Mouse (Mus musculus) megakaryocyte, embryonic 14.5 days (primary cell): ENCODE measurements around the gene Anapc4. TPM values are rescaled to one million over a fixed set of nuclear protein-coding genes. Genes with fewer than 3 reads are reported as not detected.
A peak's percentile ranks its signal among the peaks of the same experiment; 100 is the strongest.

ENCODE experiments used
- H3K27me3 ChIP-seq: replicated peaks from 2 replicates; pipeline ENCODE3; 2012; ENCODE audit warnings: inconsistent platforms
- H3K36me3 ChIP-seq: replicated peaks from 2 replicates; pipeline ENCODE3; 2012; ENCODE audit warnings: low read length, inconsistent platforms, mixed read lengths
- H3K4me1 ChIP-seq: 2 replicates; pipeline ENCODE4 v1.6.1; 2012; ENCODE audit warnings: inconsistent platforms
- H3K4me3 ChIP-seq: replicated peaks from 2 replicates; pipeline ENCODE3; 2012; ENCODE audit warnings: moderate library complexity, mild to moderate bottlenecking, inconsistent platforms
- H3K9me3 ChIP-seq: 2 replicates; pipeline ENCODE4 v1.6.1; 2012; ENCODE audit warnings: inconsistent platforms
- FLI1 ChIP-seq: IDR thresholded peaks from 2 replicates; pipeline ENCODE4 v1.6.1; 2012; ENCODE audit warnings: low read length, inconsistent platforms, mixed read lengths
- GATA1 ChIP-seq: IDR thresholded peaks from 3 replicates; pipeline ENCODE4 v1.6.1; 2012; ENCODE audit warnings: mixed read lengths, low read length, inconsistent platforms, borderline replicate concordance
- polyA plus RNA-seq: library from polyadenylated mRNA; stranded (reverse); fragments of >175 nt; gene quantifications from 2 replicates; pipeline ENCODE4 v1.2.3, GENCODE M21; 2012; ENCODE audit warnings: low replicate concordance; ENCODE audit not compliant: insufficient read depth

Gene Anapc4
- polyA plus RNA-seq: 2.4 and 4.8 TPM in 2 replicates

DNA sequence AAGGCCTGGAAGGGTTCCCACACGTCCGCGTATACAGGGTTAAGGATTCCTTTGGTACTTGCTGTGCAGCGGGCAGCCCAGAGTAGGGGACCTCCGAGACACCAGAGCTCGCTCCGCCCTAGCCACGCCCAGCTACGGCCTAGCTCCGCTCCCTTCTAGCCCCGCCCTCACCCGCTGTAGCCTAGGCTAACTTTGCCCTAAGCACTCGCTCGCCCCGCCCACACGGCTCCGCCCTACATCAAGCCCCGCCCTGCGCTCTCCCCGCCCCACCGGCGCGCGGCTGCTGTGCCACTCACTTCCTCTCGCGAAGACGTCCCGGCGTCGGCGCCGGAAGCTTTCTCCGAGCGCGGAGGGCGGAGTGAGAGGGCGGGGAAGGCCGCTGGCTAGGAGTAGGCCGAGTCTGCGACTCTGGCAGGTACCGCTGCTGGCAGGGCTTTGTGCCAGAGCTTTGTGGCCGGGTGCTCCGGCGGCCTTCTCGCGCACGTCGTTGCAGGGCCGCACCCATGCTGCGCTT is at the start of gene Anapc4:
Gene Anapc4 (plus strand): TSS at position 252 of the 514 bp plus-strand sequence.
- TF ChIP-seq GATA1 (no peak), FLI1 (no peak)

DNA sequence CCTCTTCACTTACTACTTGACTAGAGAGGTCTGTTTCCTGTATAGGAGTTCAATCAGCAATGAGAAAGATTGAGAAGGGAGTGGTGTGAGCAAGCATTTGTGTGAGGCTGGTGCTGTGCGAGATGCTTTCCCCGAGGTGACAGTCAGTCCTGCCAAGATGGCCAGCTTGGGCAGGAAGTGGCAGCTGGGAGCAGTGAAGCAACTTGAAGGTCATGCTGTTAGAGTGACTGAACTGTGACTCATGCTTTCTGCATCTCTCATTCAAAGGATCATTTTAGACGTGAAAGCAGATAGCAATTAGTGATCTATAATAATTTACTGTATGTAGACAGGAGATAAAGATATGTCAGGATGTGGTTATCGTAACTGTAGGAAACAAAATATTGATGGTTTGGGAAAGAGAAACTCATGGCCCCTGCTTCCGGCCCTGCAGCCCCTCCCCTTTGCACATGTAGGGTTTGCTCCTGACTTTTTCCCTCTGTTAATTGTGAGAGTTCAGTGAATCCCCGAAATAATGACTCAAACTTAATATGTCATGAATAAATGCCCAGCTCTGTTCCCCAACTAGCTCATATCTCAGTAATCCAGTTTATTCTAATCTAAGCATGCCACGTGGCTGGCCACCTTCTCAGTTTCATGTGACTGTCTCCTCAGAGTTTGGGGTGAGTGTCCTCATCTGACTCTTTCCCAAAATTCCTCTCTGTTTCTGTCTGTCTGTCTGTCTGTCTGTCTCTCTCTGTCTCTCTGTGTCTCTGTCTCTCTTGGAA is 47.1 kb upstream of the Anapc4 start:
- H3K36me3 ChIP-seq: peaks cover 58% of the 10 kb centered on the region
- no peaks in the 10 kb centered on the region for H3K9me3 ChIP-seq
- H3K4me3 ChIP-seq: peak overlapping the region; percentile 80
- H3K4me1 ChIP-seq: peaks cover 24% of the 10 kb centered on the region
- H3K27me3 ChIP-seq: no peaks in the 10 kb centered on the region
- TF ChIP-seq GATA1 (no peak), FLI1 (no peak)

More for the DNA sequence above, at the start of gene Anapc4:
- Histone ChIP-seq H3K36me3 (peaks cover 29% of the 10 kb centered on the region), H3K4me3 (peak within 1 kb of the TSS; percentile 95), H3K27me3 (no peaks in the 10 kb centered on the region), H3K9me3 (0 out of 2 replicates have a peak, but pooled peaks cover 4% of the 10 kb centered on the region), H3K4me1 (peaks cover 33% of the 10 kb centered on the region)

DNA sequence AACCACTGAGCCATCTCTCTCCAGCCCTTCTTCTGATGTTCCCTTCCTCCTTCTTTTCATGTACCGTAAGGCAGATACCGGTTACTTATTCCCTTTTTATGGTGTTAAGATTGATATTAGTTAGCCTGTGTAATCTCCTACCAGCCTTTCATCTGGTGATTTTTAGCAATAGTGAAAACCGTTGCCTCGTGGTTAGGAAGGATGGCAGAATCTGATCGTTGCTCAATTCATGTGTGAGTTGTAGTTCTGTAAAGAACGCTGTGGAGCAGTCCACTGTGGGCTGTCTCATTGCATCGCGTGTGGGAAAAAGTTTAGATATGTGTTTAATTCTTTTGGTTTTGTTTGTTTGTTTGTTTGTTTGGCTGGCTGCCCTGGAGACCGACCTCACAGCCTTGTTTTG is 40.6 kb upstream of the Anapc4 start:
- Histone ChIP-seq H3K27me3 (no peaks in the 10 kb centered on the region), H3K9me3 (no peaks in the 10 kb centered on the region), H3K4me3 (no peak overlapping the region), H3K36me3 (peaks cover 91% of the 10 kb centered on the region), H3K4me1 (peaks cover 12% of the 10 kb centered on the region)
- TF ChIP-seq FLI1 (no peak), GATA1 (no peak)

DNA sequence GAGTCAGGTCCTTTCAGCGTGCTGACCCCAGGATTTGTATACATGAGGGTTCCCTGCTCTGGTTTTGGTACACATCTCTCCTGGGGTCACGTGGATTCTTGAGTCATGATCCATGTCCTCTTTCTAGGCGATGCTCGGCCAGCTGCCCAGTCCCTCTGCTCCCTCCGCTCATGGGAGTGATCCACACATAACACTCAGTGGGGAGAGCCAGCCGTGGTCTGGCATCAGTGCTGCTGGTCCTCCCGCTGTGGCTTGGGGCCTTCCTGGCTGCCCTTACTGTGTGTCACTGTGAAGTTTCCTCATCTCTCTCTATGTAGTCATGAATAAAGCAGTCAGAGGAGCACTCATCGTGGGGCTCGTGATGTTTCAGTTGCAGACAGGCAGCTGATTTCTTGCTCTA is 39.7 kb upstream of the Anapc4 start:
- TF ChIP-seq FLI1: no peak
- TF ChIP-seq GATA1: no peak
- Histone ChIP-seq H3K36me3 (peaks cover 91% of the 10 kb centered on the region), H3K4me1 (peaks cover 12% of the 10 kb centered on the region), H3K4me3 (no peak overlapping the region), H3K27me3 (no peaks in the 10 kb centered on the region), H3K9me3 (no peaks in the 10 kb centered on the region)

DNA sequence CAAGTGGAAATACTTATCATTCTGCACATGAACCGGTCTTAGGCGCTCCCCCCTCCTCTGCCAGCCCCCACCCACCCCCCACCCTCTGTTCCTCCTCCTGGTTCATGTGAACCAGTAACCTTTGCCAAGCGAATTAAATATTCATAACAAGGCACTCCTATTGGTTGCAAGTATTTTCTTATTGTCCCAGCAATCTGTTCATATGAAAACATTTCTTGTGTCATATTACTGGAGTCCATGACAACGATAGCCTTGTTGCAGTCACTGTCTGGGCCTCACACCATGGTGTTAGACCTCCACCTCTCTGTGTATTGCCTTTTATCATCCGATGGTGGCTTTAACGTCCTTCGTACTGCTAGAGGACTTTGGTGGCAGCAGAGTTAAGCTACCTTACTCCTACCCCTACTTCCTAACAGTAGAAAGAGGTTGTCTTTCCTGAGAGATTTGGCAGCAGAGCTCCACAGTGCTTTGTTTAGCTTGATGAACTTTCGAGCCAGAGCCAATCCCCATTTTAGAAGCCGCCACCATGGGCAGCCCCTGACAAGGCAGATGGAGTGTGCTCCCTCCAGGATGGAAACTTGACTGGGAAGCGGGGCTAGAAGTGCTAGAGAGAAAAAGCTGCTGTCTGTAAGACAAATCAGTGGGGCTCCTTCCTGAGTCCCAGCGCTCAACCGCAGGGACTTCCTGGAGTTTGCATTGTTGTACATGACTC is 34.4 kb upstream of the Anapc4 start:
- TF ChIP-seq FLI1 (no peak), GATA1 (no peak)
- H3K4me1 ChIP-seq: no peaks in the 10 kb centered on the region; the same call in 1 of the 2 replicates
- H3K9me3 ChIP-seq: no peaks in the 10 kb centered on the region; the same call in 1 of the 2 replicates
- H3K4me3 ChIP-seq: no peak overlapping the region
- peaks cover 82% of the 10 kb centered on the region for H3K36me3 ChIP-seq
- no peaks in the 10 kb centered on the region for H3K27me3 ChIP-seq

DNA sequence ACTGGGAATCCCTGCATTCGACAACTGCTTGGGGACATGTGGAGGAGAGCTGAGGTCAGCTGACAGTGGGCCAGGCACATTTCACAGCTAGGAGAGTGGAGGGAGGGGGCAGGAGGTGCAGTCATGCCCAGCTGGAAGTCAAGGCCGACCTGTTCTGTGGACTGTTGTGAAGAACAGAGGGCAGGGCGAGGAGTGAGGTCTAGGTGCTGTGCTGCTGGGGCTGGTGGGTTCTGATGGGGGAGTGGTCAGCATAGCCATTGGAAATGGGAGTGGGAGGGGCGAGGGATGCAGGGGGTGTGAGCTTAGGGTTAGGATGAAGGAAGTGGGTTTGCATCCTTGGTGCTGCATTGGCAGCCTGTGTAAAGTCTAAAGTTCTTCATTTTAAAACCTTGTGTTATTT is 28.0 kb upstream of the Anapc4 start:
- no peak overlapping the region for H3K4me3 ChIP-seq
- no peaks in the 10 kb centered on the region for H3K9me3 ChIP-seq
- H3K27me3 ChIP-seq: no peaks in the 10 kb centered on the region
- no peak for TF ChIP-seq GATA1
- no peak for TF ChIP-seq FLI1
- peaks cover 9% of the 10 kb centered on the region for H3K4me1 ChIP-seq
- H3K36me3 ChIP-seq: peaks cover 84% of the 10 kb centered on the region

DNA sequence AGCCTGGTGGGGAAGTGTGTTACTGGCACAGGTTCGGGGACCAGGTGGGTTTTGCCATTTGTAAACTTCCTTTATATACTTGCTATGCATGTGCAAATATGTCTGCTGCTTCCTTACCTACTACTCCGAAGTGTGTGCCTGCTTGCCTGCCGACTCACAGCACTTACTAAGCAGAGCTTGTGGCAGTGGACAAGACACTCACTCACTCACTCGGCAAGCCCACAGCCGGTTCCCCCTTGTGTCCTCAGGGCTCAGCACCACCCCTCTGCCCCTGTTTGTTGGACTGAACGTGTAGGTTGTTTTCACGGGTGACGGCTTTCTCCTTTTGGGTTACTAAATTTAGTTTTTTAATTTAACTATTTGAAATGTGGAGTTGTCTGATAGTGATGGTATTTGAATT is 27.5 kb upstream of the Anapc4 start:
- peaks cover 9% of the 10 kb centered on the region for H3K4me1 ChIP-seq
- no peaks in the 10 kb centered on the region for H3K27me3 ChIP-seq
- no peak overlapping the region for H3K4me3 ChIP-seq
- no peak for TF ChIP-seq GATA1
- no peak for TF ChIP-seq FLI1
- H3K9me3 ChIP-seq: no peaks in the 10 kb centered on the region
- peaks cover 84% of the 10 kb centered on the region for H3K36me3 ChIP-seq

DNA sequence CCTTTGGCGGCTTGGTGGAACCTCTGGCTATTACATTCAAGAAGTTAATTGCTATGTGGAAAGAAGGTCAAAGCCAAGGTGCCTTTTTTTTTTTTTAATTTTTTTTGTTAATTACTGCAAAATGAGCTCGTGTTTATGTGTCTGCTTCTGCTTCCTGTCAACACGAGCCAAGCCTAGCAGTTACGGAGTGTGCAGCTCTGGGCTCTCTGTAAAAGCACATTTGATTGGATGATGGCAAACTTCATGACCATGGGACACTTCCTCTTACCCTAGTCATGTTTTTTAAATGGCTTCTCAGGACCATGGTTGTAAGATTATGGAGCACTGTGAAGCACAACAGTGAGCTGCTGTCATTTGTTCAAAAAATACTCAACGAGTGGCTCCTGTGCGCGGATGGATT is 26.8 kb upstream of the Anapc4 start:
- TF ChIP-seq FLI1 (no peak), GATA1 (no peak)
- Histone ChIP-seq H3K36me3 (peaks cover 83% of the 10 kb centered on the region), H3K4me1 (peaks cover 9% of the 10 kb centered on the region), H3K4me3 (no peak overlapping the region), H3K9me3 (no peaks in the 10 kb centered on the region), H3K27me3 (no peaks in the 10 kb centered on the region)

DNA sequence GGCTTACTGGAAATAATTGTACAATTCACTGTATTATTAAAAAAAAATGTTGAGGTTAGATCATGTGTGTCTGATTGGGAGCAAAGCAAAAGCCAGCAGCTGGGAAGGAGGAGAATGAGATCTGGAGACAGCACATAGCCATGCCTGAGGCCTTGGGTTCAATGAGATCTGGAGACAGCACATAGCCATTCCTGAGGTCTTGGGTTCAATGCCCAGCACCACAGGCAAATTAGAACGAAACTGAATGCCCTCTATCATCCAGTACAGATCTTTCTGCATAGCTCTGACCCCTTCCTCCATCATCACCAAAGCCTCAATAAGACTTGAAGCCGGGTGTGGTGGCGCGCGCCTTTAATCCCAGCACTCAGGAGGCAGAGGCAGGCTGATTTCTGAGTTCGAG is 23.4 kb upstream of the Anapc4 start:
- H3K27me3 ChIP-seq: no peaks in the 10 kb centered on the region
- H3K4me1 ChIP-seq: peaks cover 9% of the 10 kb centered on the region
- no peak overlapping the region for H3K4me3 ChIP-seq
- H3K36me3 ChIP-seq: peaks cover 87% of the 10 kb centered on the region
- no peak for TF ChIP-seq GATA1
- no peak for TF ChIP-seq FLI1
- no peaks in the 10 kb centered on the region for H3K9me3 ChIP-seq

DNA sequence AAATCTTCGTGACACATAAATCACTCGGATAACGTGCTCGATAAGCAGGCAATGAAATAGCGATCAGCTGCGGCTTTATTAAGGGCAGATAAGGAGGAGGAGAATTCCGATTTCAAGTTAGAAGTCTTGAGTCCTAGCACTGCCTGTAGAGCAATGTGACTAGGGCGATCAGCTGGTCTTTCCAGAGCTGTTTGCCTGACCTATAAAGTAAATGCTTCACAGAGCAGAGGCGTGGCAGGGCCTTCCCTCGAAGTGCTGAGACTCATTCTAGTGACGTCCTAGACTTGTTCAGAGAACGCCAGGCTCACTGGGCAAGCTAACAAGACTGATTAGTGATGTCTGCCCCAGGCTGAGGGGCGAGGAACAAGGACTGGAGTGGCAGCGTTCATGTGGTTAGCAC is 22.8 kb upstream of the Anapc4 start:
- H3K27me3 ChIP-seq: no peaks in the 10 kb centered on the region
- no peak overlapping the region for H3K4me3 ChIP-seq
- TF ChIP-seq FLI1 (no peak), GATA1 (no peak)
- no peaks in the 10 kb centered on the region for H3K9me3 ChIP-seq
- peaks cover 87% of the 10 kb centered on the region for H3K36me3 ChIP-seq
- peaks cover 4% of the 10 kb centered on the region for H3K4me1 ChIP-seq
